Mouse (Mus musculus) kidney, adult 18-20 months (tissue): ENCODE results near the gene Crb2.

Experiments
- DNase-seq: peaks from one replicate; pipeline ENCODE4 v3.0.0; 2021

The Crb2 gene

DNA sequence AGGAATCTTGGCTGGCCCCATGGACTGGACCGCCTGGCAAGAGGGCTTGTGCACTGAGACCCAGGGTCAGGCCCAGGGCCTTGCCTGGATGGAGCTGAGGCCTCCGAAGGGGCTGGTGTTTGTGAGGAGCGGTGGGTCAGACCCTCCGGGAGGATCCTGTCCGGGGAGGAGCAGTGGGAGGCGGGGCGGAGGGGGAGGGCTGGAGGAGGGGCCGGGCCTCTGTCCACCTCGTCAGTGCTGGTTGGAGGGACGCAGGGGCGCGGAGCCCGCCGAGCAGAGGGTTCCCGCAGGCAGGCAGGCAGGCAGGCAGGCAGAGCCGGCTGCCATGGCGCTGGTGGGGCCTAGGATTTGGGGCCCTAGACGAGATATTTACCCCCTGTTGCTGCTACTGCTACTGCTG is at the start of gene Crb2:
Gene Crb2 (plus strand): TSS at position 234 of the 400 bp plus-strand sequence.
- no peak for DNase-seq

- no peak for DNase-seq
Measured at GRCm38 (mm10) chr2:37731241-37731801, 44.7 kb upstream of the Crb2 start.

- DNase-seq, result no peak
Measured at GRCm38 (mm10) chr2:37734979-37735806, 40.9 kb upstream of the Crb2 start.

DNA sequence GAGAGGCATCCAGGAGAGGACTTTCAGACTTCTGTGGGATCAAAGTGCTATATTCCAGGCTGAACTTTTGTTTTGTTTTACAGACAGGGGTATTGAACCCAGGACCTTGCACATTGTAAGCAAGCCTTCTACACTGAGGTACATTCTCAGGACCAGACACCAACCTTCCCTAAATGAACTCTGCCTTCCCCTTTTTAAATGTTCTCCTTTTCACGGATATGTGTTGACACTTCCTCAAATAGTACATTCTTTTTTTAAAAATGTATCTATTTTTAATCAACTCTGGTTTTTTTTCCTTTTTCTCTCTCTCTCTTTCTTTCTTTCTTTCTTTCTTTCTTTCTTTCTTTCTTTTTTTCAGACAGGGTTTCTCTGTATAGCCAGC is 40.3 kb upstream of the Crb2 start:
- no peak for DNase-seq

DNA sequence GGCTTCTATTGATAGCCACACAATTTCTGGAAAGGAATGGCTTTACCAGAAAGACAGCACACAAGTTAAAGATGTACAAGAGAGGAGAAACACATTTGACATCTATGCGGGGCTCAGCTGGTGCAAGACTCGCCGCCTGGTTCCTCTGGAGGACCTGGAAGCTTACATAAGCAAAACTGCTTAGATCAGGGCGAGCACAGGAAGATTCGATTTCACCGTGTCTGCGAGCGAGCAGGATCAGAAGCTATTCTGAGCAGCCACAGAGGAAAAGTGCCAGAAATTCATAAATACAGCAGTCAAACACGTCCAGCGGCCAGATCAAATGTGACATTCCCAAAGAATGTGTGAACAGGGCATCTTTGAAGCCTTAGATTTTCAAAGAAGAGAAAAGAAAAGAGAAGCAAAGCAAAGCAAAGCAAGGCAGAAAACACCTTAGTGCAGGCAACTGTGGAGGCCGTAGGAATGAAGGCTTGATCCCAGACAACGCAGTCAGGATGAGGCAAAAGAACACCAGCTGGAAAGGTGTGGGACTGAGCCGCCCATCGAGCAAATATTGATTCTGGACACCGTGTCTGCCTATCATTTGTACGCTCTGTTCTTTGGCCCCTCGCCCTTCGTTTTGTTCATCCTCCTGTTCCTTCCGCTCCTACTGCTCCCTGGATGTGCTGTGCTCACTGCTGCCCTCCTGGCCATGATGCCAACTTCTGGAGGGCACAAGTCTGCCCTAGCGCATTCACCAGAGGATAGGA is 34.1 kb upstream of the Crb2 start:
- DNase-seq, result no peak

GRCm38 (mm10) chr2:37744773-37745395 is 31.2 kb upstream of the Crb2 start:
- DNase-seq, result no peak

DNA sequence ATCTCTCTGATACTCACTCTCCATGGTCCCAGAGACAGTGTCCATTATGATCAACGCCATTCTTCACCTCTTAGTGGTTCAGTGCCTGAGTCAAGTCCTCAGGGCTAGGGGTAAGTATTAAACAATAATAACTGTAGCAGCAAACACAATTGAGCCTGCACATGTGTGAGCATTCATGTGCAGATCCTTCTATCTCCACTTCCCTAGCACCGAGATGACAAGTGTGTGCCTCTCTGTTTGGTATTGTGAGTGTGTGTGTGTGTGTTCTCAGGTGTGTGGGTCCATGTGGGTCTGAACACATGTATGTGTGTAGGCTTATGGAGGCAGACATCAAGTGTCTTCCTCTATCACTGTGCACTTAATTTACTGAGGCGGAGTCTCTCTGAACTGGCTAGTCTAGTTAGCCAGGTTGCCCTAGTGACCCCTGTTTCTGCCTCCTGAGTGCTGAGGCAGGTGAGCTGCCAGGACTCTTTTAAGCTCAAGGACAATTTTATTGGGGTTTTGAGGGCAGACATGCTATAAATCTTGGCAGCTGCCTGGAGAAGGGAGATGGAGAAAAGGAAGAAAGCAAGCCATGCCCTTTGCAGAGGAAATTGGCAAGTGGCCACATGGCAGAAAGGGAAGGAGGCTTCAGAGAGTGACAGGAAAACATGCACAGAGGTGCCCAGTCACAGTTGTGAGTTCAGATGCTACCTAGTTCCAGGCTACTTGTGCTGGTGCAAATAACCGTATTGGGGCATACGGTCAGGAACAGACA is 29.6 kb upstream of the Crb2 start:
- DNase-seq, result no peak

DNA sequence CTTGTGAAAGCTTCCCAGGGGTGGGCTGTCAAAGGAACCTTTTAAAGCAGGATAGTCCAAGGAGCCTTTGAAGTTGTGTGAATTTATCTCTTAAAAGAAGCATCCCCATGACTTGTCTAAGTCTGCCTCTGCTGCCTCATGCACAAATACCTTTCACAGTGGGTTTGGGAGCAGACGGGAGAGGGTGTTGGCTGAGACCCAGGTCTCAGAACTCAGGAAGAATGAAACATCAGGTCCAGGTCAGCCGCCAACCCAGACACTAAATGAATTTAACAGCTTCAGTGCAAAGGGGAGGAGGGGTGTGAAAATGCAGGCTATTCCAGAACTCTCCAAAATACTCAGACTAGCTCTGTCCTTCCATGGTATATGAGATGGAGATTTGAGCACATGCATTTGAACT is 28.1 kb upstream of the Crb2 start:
- DNase-seq, result no peak

DNA sequence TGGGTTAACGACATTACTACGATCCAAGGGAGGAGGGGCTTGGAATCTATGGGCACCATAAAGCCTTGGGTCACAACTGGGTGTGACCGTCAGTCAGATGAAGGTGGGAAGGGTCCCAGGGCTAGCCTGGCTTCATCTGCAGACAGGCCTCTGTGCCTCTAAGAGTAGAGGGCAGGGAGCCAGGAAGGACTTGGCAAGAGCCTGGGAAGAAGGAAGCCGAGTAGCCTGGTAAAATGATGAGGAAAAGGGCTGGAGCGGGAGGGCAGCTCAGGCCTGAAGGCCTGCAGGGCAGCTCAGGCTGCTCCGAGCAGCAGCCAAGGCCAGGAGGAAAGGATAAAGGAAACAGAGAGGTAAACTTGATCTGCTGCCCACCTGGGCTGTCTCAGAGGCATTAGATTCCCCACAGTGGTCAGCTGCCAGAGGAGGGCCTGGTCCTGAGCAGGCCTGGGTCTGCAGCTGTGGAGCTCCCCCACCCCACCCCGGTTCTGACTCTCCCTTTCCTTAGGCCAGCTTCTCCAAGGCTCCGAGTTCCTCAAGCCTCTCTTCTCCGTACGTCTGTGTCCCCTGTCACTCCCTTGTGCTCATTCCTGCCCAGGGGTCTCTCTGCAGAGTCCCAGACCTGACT is 27.5 kb upstream of the Crb2 start:
- DNase-seq, result no peak

GRCm38 (mm10) chr2:37749323-37749722 is 26.7 kb upstream of the Crb2 start:
- DNase-seq, result no peak

GRCm38 (mm10) chr2:37751114-37751513 is 24.9 kb upstream of the Crb2 start:
- no peak for DNase-seq

- DNase-seq, result no peak
Measured at GRCm38 (mm10) chr2:37756220-37756930, 19.7 kb upstream of the Crb2 start.

DNA sequence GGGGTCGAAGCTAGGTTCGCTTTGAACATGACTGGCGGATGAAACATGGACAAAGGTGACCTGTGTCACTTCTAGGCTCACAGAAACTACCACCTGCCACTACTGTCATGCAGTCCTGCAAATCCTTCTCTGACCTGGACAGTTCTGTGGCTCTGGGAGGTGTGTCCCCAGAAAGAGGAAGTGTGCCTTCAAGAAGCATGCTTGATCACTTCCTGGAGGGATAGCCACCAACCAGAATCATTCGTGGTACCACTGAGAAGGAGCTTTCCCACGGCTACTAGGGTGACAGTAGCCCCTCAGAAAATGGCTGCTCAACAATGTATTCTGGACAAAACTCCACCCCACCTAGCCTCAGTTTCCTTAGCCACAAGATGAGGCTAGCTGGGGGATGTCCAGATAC is 19.0 kb upstream of the Crb2 start:
- no peak for DNase-seq

- DNase-seq, result no peak
Measured at GRCm38 (mm10) chr2:37757784-37758183, 18.3 kb upstream of the Crb2 start.

GRCm38 (mm10) chr2:37758343-37759015 is 17.6 kb upstream of the Crb2 start:
- no peak for DNase-seq

- DNase-seq, result no peak
Measured at GRCm38 (mm10) chr2:37760633-37761032, 15.4 kb upstream of the Crb2 start.

GRCm38 (mm10) chr2:37763638-37764037 is 12.4 kb upstream of the Crb2 start:
- no peak for DNase-seq

GRCm38 (mm10) chr2:37764514-37764913 is 11.5 kb upstream of the Crb2 start:
- no peak for DNase-seq

- DNase-seq, result no peak
Measured at GRCm38 (mm10) chr2:37765082-37765483, 11.0 kb upstream of the Crb2 start.

- no peak for DNase-seq
Measured at GRCm38 (mm10) chr2:37766027-37766761, 9.9 kb upstream of the Crb2 start.
